32 mouse cellular contexts compared by ENCODE assay signal in the genomic region with DNA sequence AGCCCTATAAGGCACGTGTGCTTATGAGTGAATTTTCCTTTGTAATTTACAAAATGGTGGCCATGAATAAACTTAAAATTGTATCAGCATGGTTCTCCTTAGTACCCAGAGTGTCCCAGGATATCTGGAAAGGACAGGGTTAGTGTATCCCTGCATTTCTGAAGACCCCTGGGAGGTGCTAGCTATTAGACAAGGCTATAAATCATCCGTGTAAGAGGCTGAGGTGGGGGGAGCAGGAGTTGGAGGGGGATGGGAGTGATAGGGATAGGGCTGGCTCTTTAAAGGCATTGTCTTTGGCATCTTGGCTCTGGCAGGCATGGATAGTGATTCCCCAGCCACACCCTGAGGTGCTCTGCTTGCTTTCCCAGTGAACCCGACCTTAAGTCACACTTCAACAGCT. TPM values are rescaled to one million over a fixed set of nuclear protein-coding genes. Genes with fewer than 3 reads are reported as not detected.
DNase-seq lines count a peak whose midpoint lies in the region; ATAC-seq lines count a peak whose summit lies in the region.
"Had no signal": no experiment of that assay in that cellular context is flagged by ENCODE, and none has a peak within 500 bp of the region (broad histone marks: within the 10 kb centered on the region; RNA-seq: fewer than 3 reads in every experiment).

No protein-coding gene starts in this region.

- WGBS in heart, embryonic 11.5 days (ENCODE audit: insufficient replicate concordance): 54% methylated on average over 3 of the region's 3 CpGs
- WGBS in midbrain, embryonic 13.5 days: 61% methylated on average over 3 of the region's 3 CpGs
- WGBS in midbrain, embryonic 10.5 days: 77% methylated on average over 3 of the region's 3 CpGs
- 55% methylated on average over 3 of the region's 3 CpGs for WGBS in limb, embryonic 10.5 days
- WGBS in neural tube, embryonic 15.5 days: 25% methylated on average over 3 of the region's 3 CpGs

- no peak for DNase-seq in heart, adult 8-10 months (ENCODE audit: low spot score)
- DNase-seq in midbrain, embryonic 10.5 days (ENCODE audit: low spot score): no peak
- DNase-seq in limb, embryonic 10.5 days (ENCODE audit: low spot score): no peak
- no peak for DNase-seq in gastrocnemius, adult 8-10 months (ENCODE audit: low spot score in 2 of 2)
- no peak for DNase-seq in ovary, postnatal 36 days (ENCODE audit: low spot score)
- DNase-seq: adrenal gland, postnatal 14 days; cerebellum, adult 2 months; cerebellum, postnatal 36 days; forebrain, postnatal 0 days; gastrocnemius, postnatal 25 days; heart, adult 18-20 months; heart, postnatal 36 days; lung, adult 18-20 months; lung, postnatal 10 days; right cerebral cortex, postnatal 4 days; thymus, adult 18-20 months; thymus, postnatal 36 days had no signal

- no peak for ATAC-seq in heart, embryonic 11.5 days (replicated peaks; ENCODE audit: insufficient number of reproducible peaks, low FRiP score, low TSS enrichment)
- no peak for ATAC-seq in midbrain, embryonic 13.5 days
- no peak for ATAC-seq in neural tube, embryonic 15.5 days (ENCODE audit: low FRiP score)
- ATAC-seq: CD4-positive, CD25-positive, alpha-beta regulatory T cell, adult 4 months; forebrain, postnatal 0 days; midbrain, embryonic 16.5 days had no signal

- no peak overlapping the region for H3K4me2 ChIP-seq in heart, embryonic 11.5 days
- H3K4me2 ChIP-seq in midbrain, embryonic 13.5 days (replicated peaks): no peak overlapping the region
- no peak overlapping the region for H3K4me2 ChIP-seq in neural tube, embryonic 15.5 days
- H3K4me2 ChIP-seq: heart, embryonic 15.5 days; liver, embryonic 11.5 days; stomach, embryonic 15.5 days had no signal

- no peak overlapping the region for H3K4me3 ChIP-seq in heart, embryonic 11.5 days (ENCODE audit: low read depth, low read length)
- H3K4me3 ChIP-seq in midbrain, embryonic 13.5 days (replicated peaks): no peak overlapping the region
- no peak overlapping the region for H3K4me3 ChIP-seq in midbrain, embryonic 10.5 days
- no peak overlapping the region for H3K4me3 ChIP-seq in limb, embryonic 10.5 days
- H3K4me3 ChIP-seq in neural tube, embryonic 15.5 days (replicated peaks): no peak overlapping the region
- H3K4me3 ChIP-seq: forebrain, embryonic 10.5 days; heart, embryonic 15.5 days; left cerebral cortex, adult 2 months; myocyte; stomach, embryonic 15.5 days had no signal

- H3K36me3 ChIP-seq in heart, embryonic 11.5 days (ENCODE audit: control insufficient read depth, insufficient read depth, low read length): no peaks in the 10 kb centered on the region
- peaks cover 11% of the 10 kb centered on the region; the same call in 1 of the 2 replicates for H3K36me3 ChIP-seq in midbrain, embryonic 13.5 days
- peaks cover 37% of the 10 kb centered on the region for H3K36me3 ChIP-seq in midbrain, embryonic 10.5 days
- peaks cover 53% of the 10 kb centered on the region for H3K36me3 ChIP-seq in limb, embryonic 10.5 days
- 0 out of 2 replicates have a peak, but pooled peaks cover 4% of the 10 kb centered on the region for H3K36me3 ChIP-seq in neural tube, embryonic 15.5 days

- 0 out of 2 replicates have a peak overlapping the region, but pooled peaks have one; percentile 5 for H3K9ac ChIP-seq in heart, embryonic 11.5 days (ENCODE audit: low read depth, low read length)
- H3K9ac ChIP-seq in midbrain, embryonic 13.5 days (replicated peaks): 0 out of 2 replicates have a peak overlapping the region, but pooled peaks have one; percentile 19
- no peak overlapping the region for H3K9ac ChIP-seq in neural tube, embryonic 15.5 days (replicated peaks)
- H3K9ac ChIP-seq: forebrain, postnatal 0 days; heart, embryonic 15.5 days; stomach, embryonic 15.5 days had no signal

- H3K9me3 ChIP-seq in heart, embryonic 11.5 days (replicated peaks; ENCODE audit: control insufficient read depth, low read length): no peaks in the 10 kb centered on the region
- H3K9me3 ChIP-seq in midbrain, embryonic 13.5 days: no peaks in the 10 kb centered on the region
- H3K9me3 ChIP-seq in midbrain, embryonic 10.5 days (replicated peaks): no peaks in the 10 kb centered on the region
- no peaks in the 10 kb centered on the region for H3K9me3 ChIP-seq in limb, embryonic 10.5 days (replicated peaks)
- H3K9me3 ChIP-seq in neural tube, embryonic 15.5 days (replicated peaks): no peaks in the 10 kb centered on the region
- H3K9me3 ChIP-seq: forebrain, embryonic 10.5 days; heart, embryonic 15.5 days; stomach, embryonic 15.5 days had no signal

- H3K27ac ChIP-seq in heart, embryonic 11.5 days (ENCODE audit: low read depth, low read length): no peak overlapping the region
- H3K27ac ChIP-seq in midbrain, embryonic 13.5 days: peak overlapping the region; percentile 56
- H3K27ac ChIP-seq in midbrain, embryonic 10.5 days (replicated peaks): no peak overlapping the region
- H3K27ac ChIP-seq in limb, embryonic 10.5 days: 0 out of 2 replicates have a peak overlapping the region, but pooled peaks have one; percentile 26
- H3K27ac ChIP-seq in neural tube, embryonic 15.5 days (replicated peaks): 0 out of 2 replicates have a peak overlapping the region, but pooled peaks have one; percentile 45
- H3K27ac ChIP-seq: forebrain, embryonic 10.5 days; heart, embryonic 15.5 days; kidney, postnatal 0 days; left cerebral cortex, adult 2 months; stomach, embryonic 15.5 days had no signal

- no peaks in the 10 kb centered on the region for H3K27me3 ChIP-seq in heart, embryonic 11.5 days (ENCODE audit: control insufficient read depth, insufficient read depth, low read length)
- H3K27me3 ChIP-seq in midbrain, embryonic 13.5 days: no peaks in the 10 kb centered on the region
- H3K27me3 ChIP-seq in midbrain, embryonic 10.5 days (ENCODE audit: low read depth, poor library complexity, severe bottlenecking): no peaks in the 10 kb centered on the region
- no peaks in the 10 kb centered on the region for H3K27me3 ChIP-seq in limb, embryonic 10.5 days (ENCODE audit: low read depth, poor library complexity, severe bottlenecking)
- no peaks in the 10 kb centered on the region for H3K27me3 ChIP-seq in neural tube, embryonic 15.5 days (replicated peaks)
- H3K27me3 ChIP-seq: heart, embryonic 15.5 days; stomach, embryonic 15.5 days had no signal

- peaks cover 29% of the 10 kb centered on the region for H3K4me1 ChIP-seq in heart, embryonic 11.5 days (ENCODE audit: control insufficient read depth, insufficient read depth, low read length)
- peaks cover 73% of the 10 kb centered on the region for H3K4me1 ChIP-seq in midbrain, embryonic 13.5 days (replicated peaks)
- H3K4me1 ChIP-seq in midbrain, embryonic 10.5 days: peaks cover 28% of the 10 kb centered on the region
- H3K4me1 ChIP-seq in limb, embryonic 10.5 days: peaks cover 30% of the 10 kb centered on the region
- H3K4me1 ChIP-seq in neural tube, embryonic 15.5 days: peaks cover 59% of the 10 kb centered on the region

RNA-seq across cellular contexts. Expression of a gene that starts 27.3 kb away (rescaled TPM):
- 7.9 and 11.1 TPM in 2 replicates for polyA plus RNA-seq in heart, embryonic 11.5 days (2014; fragmentation: Nextera tagmentation; extraction: Ambion mirVana)
- 100 to 1,000 TPM; 111 to 126 (median 118) TPM for total RNA-seq in heart, adult 8-10 months (2022)
- 12.3 and 13.8 TPM in 2 replicates for polyA plus RNA-seq in midbrain, embryonic 13.5 days (2015; fragmentation: Nextera tagmentation; extraction: Ambion mirVana)
- 9.4 and 11.6 TPM in 2 replicates for polyA plus RNA-seq in midbrain, embryonic 10.5 days (2016; fragmentation: Nextera tagmentation; extraction: Ambion mirVana)
- 7.6 and 9.0 TPM in 2 replicates for polyA plus RNA-seq in limb, embryonic 10.5 days (2016; fragmentation: Nextera tagmentation; extraction: Ambion mirVana)
- polyA plus RNA-seq in neural tube, embryonic 15.5 days (2015; fragmentation: Nextera tagmentation; extraction: Ambion mirVana): 16.4 and 19.9 TPM in 2 replicates
- 100 to 1,000 TPM; 158 to 197 (median 180) TPM for total RNA-seq in gastrocnemius, adult 8-10 months (2022)

RNA-seq across cellular contexts. Expression of a gene that starts 45.4 kb away (rescaled TPM):
- not detected in 2 replicates for polyA plus RNA-seq in heart, embryonic 11.5 days (2014; fragmentation: Nextera tagmentation; extraction: Ambion mirVana)
- total RNA-seq in heart, adult 8-10 months (2022): not detected
- not detected in 2 replicates for polyA plus RNA-seq in midbrain, embryonic 13.5 days (2015; fragmentation: Nextera tagmentation; extraction: Ambion mirVana)
- not detected in 2 replicates for polyA plus RNA-seq in midbrain, embryonic 10.5 days (2016; fragmentation: Nextera tagmentation; extraction: Ambion mirVana)
- polyA plus RNA-seq in limb, embryonic 10.5 days (2016; fragmentation: Nextera tagmentation; extraction: Ambion mirVana): not detected in 2 replicates
- not detected in 2 replicates for polyA plus RNA-seq in neural tube, embryonic 15.5 days (2015; fragmentation: Nextera tagmentation; extraction: Ambion mirVana)
- total RNA-seq in gastrocnemius, adult 8-10 months (2022): not detected
- total RNA-seq: adrenal gland, postnatal 14 days; forebrain, postnatal 0 days; gastrocnemius, postnatal 25 days; heart, adult 18-20 months; heart, postnatal 36 days; layer of hippocampus, postnatal 10 days; left cerebral cortex, adult 2 months; left cerebral cortex, postnatal 36 days had no signal
- polyA plus RNA-seq: CD4-positive, CD25-positive, alpha-beta regulatory T cell, adult 4 months; cerebellum, adult 2 months; forebrain, embryonic 10.5 days; forebrain, postnatal 0 days; heart, embryonic 15.5 days; intestine, embryonic 14.5 days; kidney, postnatal 0 days; liver, embryonic 11.5 days; midbrain, embryonic 16.5 days; stomach, embryonic 15.5 days had no signal

Comparison
In these comparisons a context has a peak if more than half of its experiments do, and no peak if none do; other contexts are left out.
1. H3K27ac ChIP-seq: peak in midbrain, embryonic 13.5 days (single experiment), limb, embryonic 10.5 days (single experiment) and neural tube, embryonic 15.5 days (single experiment); none in heart, embryonic 11.5 days (single experiment) and midbrain, embryonic 10.5 days (single experiment).